Mouse (Mus musculus) hindbrain, embryonic 16.5 days (tissue): ENCODE measurements around the gene Tigd3. TPM values are rescaled to one million over a fixed set of nuclear protein-coding genes. Genes with fewer than 3 reads are reported as not detected.
"Not testable (repeated sequence)": the region's sequence is repeated elsewhere in the genome, so short reads cannot be mapped to it uniquely, and the experiment has no call there.

Experiments used
- ATAC-seq: fragments of 200-750 bp; cut with Nextera tagmentation; 2 replicates; pipeline ENCODE4 v1.8.0; 2017; ENCODE audit warnings: moderate TSS enrichment, moderate library complexity
- H3K27ac ChIP-seq: fragments of 300-500 bp; sonication (generic); 2 replicates; pipeline ENCODE4 v1.5.1; 2014; ENCODE audit warnings: low read depth, mild to moderate bottlenecking, control low read depth, low read length, moderate library complexity
- H3K27me3 ChIP-seq: fragments of 300-500 bp; sonication (generic); replicated peaks from 2 replicates; pipeline ENCODE4 v1.6.1; 2014; ENCODE audit warnings: low read length; ENCODE audit not compliant: control insufficient read depth, insufficient read depth
- H3K36me3 ChIP-seq: fragments of 300-500 bp; sonication (generic); 2 replicates; pipeline ENCODE4 v1.6.1; 2014; ENCODE audit warnings: mild to moderate bottlenecking, low read length, moderate library complexity, mixed read lengths; ENCODE audit not compliant: control insufficient read depth, insufficient read depth
- H3K4me1 ChIP-seq: fragments of 300-500 bp; sonication (generic); 2 replicates; pipeline ENCODE4 v1.6.1; 2014; ENCODE audit warnings: low read depth, low read length; ENCODE audit not compliant: control insufficient read depth, insufficient read depth
- H3K4me2 ChIP-seq: fragments of 300-500 bp; sonication (generic); 2 replicates; pipeline ENCODE4 v1.6.1; 2014; ENCODE audit warnings: mild to moderate bottlenecking, low read length, control low read depth, moderate library complexity
- H3K4me3 ChIP-seq: fragments of 300-500 bp; sonication (generic); 2 replicates; pipeline ENCODE4 v1.5.1; 2014; ENCODE audit warnings: mild to moderate bottlenecking, low read length, control low read depth, moderate library complexity
- H3K9ac ChIP-seq: fragments of 300-500 bp; sonication (generic); 2 replicates; pipeline ENCODE4 v1.6.1; 2014; ENCODE audit warnings: low read depth, mild to moderate bottlenecking, control low read depth, low read length, moderate library complexity
- H3K9me3 ChIP-seq: fragments of 300-500 bp; sonication (generic); 2 replicates; pipeline ENCODE4 v1.6.1; 2014; ENCODE audit warnings: mild to moderate bottlenecking, low read length, moderate library complexity; ENCODE audit not compliant: control insufficient read depth
- WGBS: fragments of 180-500 bp; shearing (Covaris S2); extraction: QIAGEN DNeasy Blood & Tissue Kit; methylation state at CpG from one replicate; pipeline ENCODE4 v1.1.7; 2014; 5-methylcytosine and 5-hydroxymethylcytosine counted together
- polyA plus RNA-seq: library from polyadenylated mRNA; unstranded; fragments of >200 nt; fragmentation: Nextera tagmentation; extraction: Ambion mirVana; gene quantifications from 2 replicates; pipeline ENCODE4 v1.2.1, GENCODE M21; 2015

The Tigd3 gene
- polyA plus RNA-seq, 1 experiment from 2014 or later = 10.0 TPM

- Histone ChIP-seq H3K27ac (no peak overlapping the region), H3K4me3 (no peak overlapping the region), H3K9ac (no peak overlapping the region), H3K4me2 (no peak overlapping the region), H3K4me1 (no peaks in the 10 kb centered on the region), H3K36me3 (no peaks in the 10 kb centered on the region), H3K9me3 (no peaks in the 10 kb centered on the region), H3K27me3 (no peaks in the 10 kb centered on the region)
- no peak for ATAC-seq
- 54% methylated on average over 1 of the region's 1 CpGs for WGBS
Observed at GRCm38 (mm10) chr19:5883935-5884334, 10.0 kb downstream of the Tigd3 start.

GRCm38 (mm10) chr19:5882079-5882478, 11.9 kb downstream of the Tigd3 start:
- H3K27me3 ChIP-seq, ATAC-seq, H3K9ac ChIP-seq, H3K36me3 ChIP-seq, H3K4me2 ChIP-seq, H3K9me3 ChIP-seq, H3K4me3 ChIP-seq, H3K27ac ChIP-seq, H3K4me1 ChIP-seq: not testable (repeated sequence)
- 80% methylated on average over 5 of the region's 5 CpGs for WGBS

- no peaks in the 10 kb centered on the region for H3K9me3 ChIP-seq
- ATAC-seq = no peak
- H3K36me3 ChIP-seq = no peaks in the 10 kb centered on the region
- no peaks in the 10 kb centered on the region for H3K27me3 ChIP-seq
- H3K9ac ChIP-seq = no peak overlapping the region
- no peaks in the 10 kb centered on the region for H3K4me1 ChIP-seq
- no peak overlapping the region for H3K4me3 ChIP-seq
- H3K4me2 ChIP-seq = no peak overlapping the region
- H3K27ac ChIP-seq = no peak overlapping the region
- WGBS = 93% methylated on average over 6 of the region's 6 CpGs
Observed at GRCm38 (mm10) chr19:5881155-5881554, 12.8 kb downstream of the Tigd3 start.

GRCm38 (mm10) chr19:5879735-5880134, 14.2 kb downstream of the Tigd3 start:
- H3K4me3 ChIP-seq = no peak overlapping the region
- H3K27me3 ChIP-seq = no peaks in the 10 kb centered on the region
- H3K27ac ChIP-seq = no peak overlapping the region
- no peak overlapping the region for H3K4me2 ChIP-seq
- H3K36me3 ChIP-seq = no peaks in the 10 kb centered on the region
- no peaks in the 10 kb centered on the region for H3K9me3 ChIP-seq
- WGBS = 95% methylated on average over 7 of the region's 7 CpGs
- peaks cover 4% of the 10 kb centered on the region for H3K4me1 ChIP-seq
- H3K9ac ChIP-seq = no peak overlapping the region
- ATAC-seq = no peak

GRCm38 (mm10) chr19:5878916-5879315, 15.0 kb downstream of the Tigd3 start:
- no peak overlapping the region for H3K27ac ChIP-seq
- no peak for ATAC-seq
- H3K9ac ChIP-seq = no peak overlapping the region
- no peaks in the 10 kb centered on the region for H3K27me3 ChIP-seq
- H3K4me3 ChIP-seq = no peak overlapping the region
- no peaks in the 10 kb centered on the region for H3K36me3 ChIP-seq
- WGBS = 84% methylated on average over 3 of the region's 3 CpGs
- no peak overlapping the region for H3K4me2 ChIP-seq
- peaks cover 12% of the 10 kb centered on the region for H3K4me1 ChIP-seq
- H3K9me3 ChIP-seq = no peaks in the 10 kb centered on the region

GRCm38 (mm10) chr19:5878362-5878722, 15.6 kb downstream of the Tigd3 start:
- no peaks in the 10 kb centered on the region for H3K27me3 ChIP-seq
- H3K9me3 ChIP-seq = no peaks in the 10 kb centered on the region
- peaks cover 17% of the 10 kb centered on the region for H3K4me1 ChIP-seq
- H3K9ac ChIP-seq = 0 out of 2 replicates have a peak overlapping the region, but pooled peaks have one; percentile 20
- no peak overlapping the region for H3K4me3 ChIP-seq
- H3K36me3 ChIP-seq = no peaks in the 10 kb centered on the region
- no peak for ATAC-seq
- WGBS = 65% methylated on average over 7 of the region's 7 CpGs
- no peak overlapping the region; the same call in 1 of the 2 replicates for H3K27ac ChIP-seq
- no peak overlapping the region; the same call in 1 of the 2 replicates for H3K4me2 ChIP-seq

GRCm38 (mm10) chr19:5877618-5878361, 16.2 kb downstream of the Tigd3 start, which contains the start of gene Slc25a45:
Gene Slc25a45 (plus strand): TSS chr19:5877808.
- H3K36me3 ChIP-seq = no peaks in the 10 kb centered on the region
- peak within 1 kb of the TSS; percentile 14; the same call in 1 of the 2 replicates for H3K4me2 ChIP-seq
- WGBS = 43% methylated on average over 15 of the region's 15 CpGs
- no peaks in the 10 kb centered on the region for H3K27me3 ChIP-seq
- no peak within 1 kb of the TSS for H3K4me3 ChIP-seq
- H3K9ac ChIP-seq = 0 out of 2 replicates have a peak within 1 kb of the TSS, but pooled peaks have one; percentile 36
- peak within 1 kb of the TSS; percentile 10; the same call in 1 of the 2 replicates for H3K27ac ChIP-seq
- H3K4me1 ChIP-seq = peaks cover 17% of the 10 kb centered on the region
- H3K9me3 ChIP-seq = no peaks in the 10 kb centered on the region
- ATAC-seq = peak; percentile 59; the same call in 1 of the 2 replicates

GRCm38 (mm10) chr19:5874969-5875480, 18.9 kb downstream of the Tigd3 start, which contains the start of gene Frmd8:
Gene Frmd8 (minus strand): TSS chr19:5875274.
- peak within 1 kb of the TSS; percentile 65 for H3K4me3 ChIP-seq
- H3K27ac ChIP-seq = peak within 1 kb of the TSS; percentile 46
- ATAC-seq = peak; percentile 93
- 0% methylated on average over 31 of the region's 37 CpGs for WGBS
- H3K4me2 ChIP-seq = peak within 1 kb of the TSS; percentile 88
- H3K27me3 ChIP-seq = no peaks in the 10 kb centered on the region
- H3K4me1 ChIP-seq = peaks cover 17% of the 10 kb centered on the region
- H3K36me3 ChIP-seq = no peaks in the 10 kb centered on the region
- H3K9me3 ChIP-seq = no peaks in the 10 kb centered on the region
- H3K9ac ChIP-seq = peak within 1 kb of the TSS; percentile 86

GRCm38 (mm10) chr19:5874391-5874968, 19.5 kb downstream of the Tigd3 start:
- H3K9me3 ChIP-seq = no peaks in the 10 kb centered on the region
- H3K4me1 ChIP-seq = peaks cover 17% of the 10 kb centered on the region

More at GRCm38 (mm10) chr19:5874391-5874968, 19.5 kb downstream of the Tigd3 start:
- H3K9ac ChIP-seq = peak overlapping the region; percentile 86
- WGBS = 12% methylated on average over 13 of the region's 13 CpGs
- H3K36me3 ChIP-seq = no peaks in the 10 kb centered on the region
- ATAC-seq = no peak
- no peaks in the 10 kb centered on the region for H3K27me3 ChIP-seq
- peak overlapping the region; percentile 88 for H3K4me2 ChIP-seq
- peak overlapping the region; percentile 65 for H3K4me3 ChIP-seq
- no peak overlapping the region for H3K27ac ChIP-seq
